ENCODE assay signal across 8 mouse cellular contexts in the genomic region with DNA sequence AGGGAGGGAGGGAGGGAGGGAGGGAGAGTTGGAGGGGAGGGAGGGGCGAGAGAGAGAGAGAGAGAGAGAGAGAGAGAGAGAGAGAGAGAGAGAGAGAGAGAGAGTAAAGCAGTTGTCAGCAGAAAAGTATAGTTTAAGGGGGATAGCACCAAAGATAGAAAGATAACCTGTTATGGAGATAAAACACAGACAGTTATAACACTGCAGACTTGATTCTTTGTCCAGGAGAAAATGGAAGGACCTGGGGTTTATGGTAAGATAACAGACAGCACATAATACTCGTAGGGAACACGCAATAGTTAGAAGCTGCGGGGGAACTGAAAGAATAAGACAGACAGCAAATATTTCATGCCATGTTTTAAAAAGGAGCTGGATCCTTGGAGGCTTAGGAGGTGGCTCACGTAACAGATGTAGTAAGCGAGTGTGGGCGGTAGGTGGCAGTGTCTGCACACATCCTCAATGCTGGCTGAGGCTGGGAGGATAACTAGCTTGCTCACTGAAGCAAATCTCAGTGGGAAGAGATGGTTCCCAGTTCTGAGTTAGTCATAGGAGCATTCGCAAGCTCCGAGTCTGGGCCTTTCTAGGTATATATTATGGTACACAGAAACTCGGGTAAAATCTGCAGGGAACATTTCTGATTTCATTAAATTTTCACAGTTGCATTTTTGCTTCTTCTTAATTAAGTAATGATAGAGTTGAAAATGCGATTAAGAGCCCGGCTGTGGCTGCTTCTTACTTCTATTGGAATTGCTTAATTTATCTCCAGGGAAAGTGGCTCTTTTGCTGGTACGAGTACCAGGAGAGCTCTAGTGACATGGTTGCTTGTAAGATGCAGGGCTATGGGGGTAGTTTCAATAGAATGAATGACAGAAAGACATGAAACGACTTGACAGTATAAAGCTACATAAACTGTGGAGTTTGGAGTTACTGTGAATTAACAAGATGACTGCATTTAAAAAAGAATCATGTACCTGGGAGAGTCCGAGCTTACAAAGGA.
DNase-seq lines count a peak whose midpoint lies in the region; ATAC-seq and TF ChIP-seq lines count a peak whose summit lies in the region.

No protein-coding gene starts in this region.

- no peaks in the 10 kb centered on the region for H3K9me3 ChIP-seq in kidney, embryonic 16.5 days (ENCODE audit: low read length)

- no peak overlapping the region for H3K4me3 ChIP-seq in kidney, embryonic 16.5 days (ENCODE audit: low read length)
- H3K4me3 ChIP-seq in liver, adult 2 months (ENCODE audit: insufficient read depth, low read depth, low read length) = no peak overlapping the region

- H3K36me3 ChIP-seq in kidney, embryonic 16.5 days (ENCODE audit: insufficient read depth, low read length) = no peaks in the 10 kb centered on the region
- H3K36me3 ChIP-seq in liver, adult 2 months (ENCODE audit: control insufficient read depth, insufficient read depth, low read length) = no peaks in the 10 kb centered on the region
- no peaks in the 10 kb centered on the region for H3K36me3 ChIP-seq in splenic B cell, adult 2 months (ENCODE audit: control insufficient read depth, insufficient read depth, low read length, poor library complexity, severe bottlenecking)

- WGBS in kidney, embryonic 16.5 days = 33% methylated on average over 14 of the region's 15 CpGs
- whole genome bisulfite sequencing in liver, adult 2 months = 32% methylated on average over 14 of the region's 15 CpGs

- no peak for TF ChIP-seq POLR2A in liver, adult 2 months (IDR thresholded peaks at IDR 0.05; ENCODE audit: extremely low read depth, insufficient read depth, low read length)

- peak; percentile 94 for DNase-seq in 3T3-L1 (ENCODE audit: low read depth, low spot score)
- peak; percentile 79 for DNase-seq in adrenal gland, adult 2 months
- DNase-seq in embryo, embryonic 11 days = peak; percentile 83
- DNase-seq in gastrocnemius, postnatal 4 days (ENCODE audit: low spot score in 2 of 2) = peak; percentile 64 to 70
- DNase-seq in liver, adult 2 months (ENCODE audit: extremely low read depth, low read depth, low spot score) = peak; percentile 37
- DNase-seq in natural killer cell, adult 2 months (ENCODE audit: low spot score in 2 of 2) = peak; percentile 41 to 54
- DNase-seq in splenic B cell, adult 2 months (ENCODE audit: low read depth, low spot score) = peak; percentile 69

- no peak overlapping the region for H3K9ac ChIP-seq in kidney, embryonic 16.5 days (replicated peaks; ENCODE audit: low read length)
- H3K9ac ChIP-seq in liver, adult 2 months (ENCODE audit: low read depth, low read length) = no peak overlapping the region

- H3K27me3 ChIP-seq in kidney, embryonic 16.5 days (ENCODE audit: insufficient read depth, low read length) = no peaks in the 10 kb centered on the region
- H3K27me3 ChIP-seq in liver, adult 2 months (ENCODE audit: control insufficient read depth, insufficient read depth, low read length) = no peaks in the 10 kb centered on the region
- H3K27me3 ChIP-seq in splenic B cell, adult 2 months (ENCODE audit: control insufficient read depth, insufficient read depth, low read length, poor library complexity, severe bottlenecking) = no peaks in the 10 kb centered on the region

- H3K4me2 ChIP-seq in kidney, embryonic 16.5 days (replicated peaks; ENCODE audit: low read depth, low read length) = no peak overlapping the region

- TF ChIP-seq CTCF in liver, adult 2 months (IDR thresholded peaks at IDR 0.05; ENCODE audit: low read depth, low read length) = peak; percentile 96

- ATAC-seq in kidney, embryonic 16.5 days (ENCODE audit: low FRiP score, low TSS enrichment) = peak; percentile 91

- no peaks in the 10 kb centered on the region for H3K79me2 ChIP-seq in liver, adult 2 months (ENCODE audit: control insufficient read depth, insufficient read depth, low read length)

- H3K27ac ChIP-seq in kidney, embryonic 16.5 days (ENCODE audit: low read length) = no peak overlapping the region
- H3K27ac ChIP-seq in liver, adult 2 months (replicated peaks; ENCODE audit: insufficient read depth, low read depth, low read length) = no peak overlapping the region

- H3K4me1 ChIP-seq in kidney, embryonic 16.5 days (ENCODE audit: insufficient read depth, low read length) = no peaks in the 10 kb centered on the region
- no peaks in the 10 kb centered on the region for H3K4me1 ChIP-seq in liver, adult 2 months (ENCODE audit: control insufficient read depth, insufficient read depth, low read length)

Comparison
In these comparisons a context has a peak if more than half of its experiments do, and no peak if none do; other contexts are left out.
1. DNase-seq: peak in every context shown above with its lines; median percentile 94 in 3T3-L1; 83 in embryo, embryonic 11 days; 79 in adrenal gland, adult 2 months; 69 in splenic B cell, adult 2 months; 67 in gastrocnemius, postnatal 4 days; 48 in natural killer cell, adult 2 months; 37 in liver, adult 2 months.